Mouse (Mus musculus) midbrain, postnatal 0 days (tissue): ENCODE data around the gene Cit. TPM values are rescaled to one million over a fixed set of nuclear protein-coding genes. Genes with fewer than 3 reads are reported as not detected.

Source experiments
- ATAC-seq: fragments of 200-750 bp; cut with Nextera tagmentation; 2 replicates; pipeline ENCODE4 v1.8.0; 2017; ENCODE audit warnings: moderate number of reproducible peaks, mild to moderate bottlenecking, moderate TSS enrichment, moderate library complexity; ENCODE audit not compliant: low FRiP score
- DNase-seq: peaks from one replicate; pipeline ENCODE4 v3.0.0-alpha.2; 2015; ENCODE audit warnings: low spot score
- H3K27ac ChIP-seq: fragments of 300-500 bp; sonication (generic); 2 replicates; pipeline ENCODE4 v1.5.1; 2014; ENCODE audit warnings: low read depth, mild to moderate bottlenecking, low read length, mixed read lengths
- H3K27me3 ChIP-seq: fragments of 300-500 bp; sonication (generic); 2 replicates; pipeline ENCODE4 v1.6.1; 2014; ENCODE audit warnings: low read length, control low read depth, mixed read lengths; ENCODE audit not compliant: insufficient read depth
- H3K36me3 ChIP-seq: fragments of 300-500 bp; sonication (generic); 2 replicates; pipeline ENCODE4 v1.6.1; 2014; ENCODE audit warnings: low read length, control low read depth, mixed read lengths; ENCODE audit not compliant: insufficient read depth
- H3K4me1 ChIP-seq: fragments of 300-500 bp; sonication (generic); 2 replicates; pipeline ENCODE4 v1.6.1; 2014; ENCODE audit warnings: mild to moderate bottlenecking, control low read depth, antibody characterized with exemption, low read length, mixed read lengths; ENCODE audit not compliant: insufficient read depth
- H3K4me2 ChIP-seq: fragments of 300-500 bp; sonication (generic); 2 replicates; pipeline ENCODE4 v1.6.1; 2014; ENCODE audit warnings: low read depth, mild to moderate bottlenecking, low read length, mixed read lengths; ENCODE audit not compliant: poor library complexity, severe bottlenecking
- H3K4me3 ChIP-seq: fragments of 300-500 bp; sonication (generic); 2 replicates; pipeline ENCODE4 v1.5.1; 2014; ENCODE audit warnings: low read depth, mild to moderate bottlenecking, low read length, moderate library complexity
- H3K9ac ChIP-seq: fragments of 300-500 bp; sonication (generic); replicated peaks from 2 replicates; pipeline ENCODE4 v1.6.1; 2014; ENCODE audit warnings: mild to moderate bottlenecking, low read length, moderate library complexity, mixed read lengths; ENCODE audit not compliant: poor library complexity, severe bottlenecking
- H3K9me3 ChIP-seq: fragments of 300-500 bp; sonication (generic); 2 replicates; pipeline ENCODE4 v1.6.1; 2016; ENCODE audit warnings: low read length, control low read depth
- CTCF ChIP-seq: IDR thresholded peaks from 2 replicates; pipeline ENCODE4 v1.5.1; 2016; ENCODE audit warnings: antibody characterized with exemption, mild to moderate bottlenecking
- WGBS: fragments of 180-500 bp; shearing (Covaris S2); extraction: QIAGEN DNeasy Blood & Tissue Kit; methylation state at CpG from one replicate; pipeline ENCODE4 v1.1.7; 2014; 5-methylcytosine and 5-hydroxymethylcytosine counted together
- polyA plus RNA-seq: library from polyadenylated mRNA; unstranded; fragments of >200 nt; fragmentation: Nextera tagmentation; extraction: Ambion mirVana; gene quantifications from 2 replicates; pipeline ENCODE4 v1.2.1, GENCODE M21; 2015
- total RNA-seq: library from RNA; depleted of rRNA; stranded (reverse); fragments of >200 nt; gene quantifications from 2 replicates; pipeline ENCODE4 v1.2.3, GENCODE M21; 2014

The Cit gene
- total and polyA plus RNA-seq, 2 experiments from 2014 or later, result 34.7 to 35.9 TPM

DNA sequence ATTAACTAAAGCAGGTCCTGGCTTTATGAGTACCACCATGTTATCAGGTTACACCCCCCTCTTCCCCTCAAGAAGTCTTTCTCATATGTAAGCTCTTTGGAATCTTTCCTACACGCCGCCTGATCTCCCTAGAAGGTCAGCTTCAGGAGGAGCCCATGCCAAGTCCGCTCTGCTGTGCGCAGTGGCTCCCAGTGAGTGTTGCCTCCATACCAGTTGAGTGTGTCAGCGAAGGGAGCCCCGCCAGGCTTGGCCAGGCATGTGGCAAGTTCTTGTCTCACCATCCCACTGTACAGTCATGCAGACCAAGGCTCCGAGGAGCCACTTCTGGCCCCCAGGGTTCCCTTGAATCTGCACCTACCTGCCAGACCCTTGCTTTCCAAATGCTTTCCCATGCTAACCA lies 79.9 kb downstream of the Cit start:
- Histone ChIP-seq H3K4me1 (no peaks in the 10 kb centered on the region), H3K27me3 (no peaks in the 10 kb centered on the region), H3K9me3 (no peaks in the 10 kb centered on the region), H3K27ac (no peak overlapping the region), H3K9ac (no peak overlapping the region), H3K4me3 (no peak overlapping the region), H3K4me2 (no peak overlapping the region), H3K36me3 (peaks cover 9% of the 10 kb centered on the region)
- 96% methylated on average over 7 of the region's 7 CpGs for WGBS
- ATAC-seq (no peak), DNase-seq (no peak)
- TF ChIP-seq CTCF, result no peak

DNA sequence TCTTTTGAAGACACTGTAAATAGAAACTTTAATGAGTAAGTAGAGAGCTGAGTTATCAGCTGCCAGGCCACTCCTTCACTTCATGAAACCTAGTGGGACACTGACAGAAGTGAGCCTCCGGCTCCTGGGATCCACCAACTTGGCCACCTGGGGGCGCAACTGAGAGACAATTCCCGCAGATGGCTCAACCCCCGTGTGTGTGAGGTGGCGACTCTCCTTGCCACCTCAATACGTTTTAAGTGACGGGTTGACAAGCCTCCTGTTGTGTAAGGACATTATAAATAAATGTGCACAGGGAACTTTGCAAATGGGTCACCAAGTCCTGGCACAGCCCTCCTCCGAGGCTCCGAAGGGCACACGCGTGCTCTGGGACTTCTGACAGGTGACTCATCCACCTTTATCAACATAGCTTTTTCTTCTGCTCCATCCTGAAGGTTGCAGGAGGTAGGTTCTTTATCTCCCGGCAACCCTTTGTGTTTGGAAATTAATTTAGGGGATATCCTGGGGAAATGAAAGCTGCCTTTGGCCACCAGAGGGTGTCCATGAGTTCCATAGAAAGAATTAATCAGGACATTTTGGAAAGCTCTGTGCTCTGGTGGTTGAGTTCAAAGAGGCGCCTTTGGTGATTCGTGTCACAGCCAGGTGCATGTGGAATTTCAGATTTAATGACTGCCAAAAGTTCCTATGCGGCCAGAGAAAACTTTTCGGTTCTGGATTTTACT lies 83.9 kb downstream of the Cit start:
- peak; percentile 46 for TF ChIP-seq CTCF
- Histone ChIP-seq H3K27ac (no peak overlapping the region), H3K27me3 (no peaks in the 10 kb centered on the region), H3K9me3 (no peaks in the 10 kb centered on the region), H3K36me3 (peaks cover 24% of the 10 kb centered on the region), H3K4me1 (no peaks in the 10 kb centered on the region), H3K4me2 (no peak overlapping the region), H3K9ac (no peak overlapping the region), H3K4me3 (no peak overlapping the region)
- 85% methylated on average over 16 of the region's 16 CpGs for WGBS
- ATAC-seq (no peak), DNase-seq (no peak)

DNA sequence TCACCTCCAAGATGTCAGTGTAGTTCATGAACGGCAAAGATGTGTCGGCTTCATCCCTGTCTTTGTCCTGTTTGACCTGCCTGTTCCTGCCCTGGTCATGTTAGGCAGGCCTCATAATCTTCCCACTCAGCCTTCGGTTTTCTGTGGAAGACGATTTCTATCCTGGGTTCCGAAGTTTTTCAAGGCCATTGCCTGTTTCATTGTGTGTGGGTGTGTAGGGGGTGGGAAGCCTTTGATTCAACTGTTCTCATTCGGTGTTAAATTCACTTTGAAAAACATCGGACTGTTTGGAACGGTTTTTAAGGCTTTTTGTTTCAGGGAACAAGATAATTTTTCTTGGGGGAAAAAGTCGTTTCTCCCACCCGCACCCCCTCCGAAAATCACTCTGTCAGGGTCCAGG lies 87.2 kb downstream of the Cit start:
- peaks cover 34% of the 10 kb centered on the region for H3K36me3 ChIP-seq
- H3K9me3 ChIP-seq, result no peaks in the 10 kb centered on the region
- no peaks in the 10 kb centered on the region for H3K27me3 ChIP-seq
- WGBS, result 96% methylated on average over 11 of the region's 11 CpGs
- DNase-seq (no peak), ATAC-seq (no peak)
- H3K4me1 ChIP-seq, result no peaks in the 10 kb centered on the region
- H3K27ac ChIP-seq, result no peak overlapping the region
- no peak overlapping the region for H3K4me2 ChIP-seq
- no peak for TF ChIP-seq CTCF
- no peak overlapping the region for H3K9ac ChIP-seq
- no peak overlapping the region for H3K4me3 ChIP-seq

DNA sequence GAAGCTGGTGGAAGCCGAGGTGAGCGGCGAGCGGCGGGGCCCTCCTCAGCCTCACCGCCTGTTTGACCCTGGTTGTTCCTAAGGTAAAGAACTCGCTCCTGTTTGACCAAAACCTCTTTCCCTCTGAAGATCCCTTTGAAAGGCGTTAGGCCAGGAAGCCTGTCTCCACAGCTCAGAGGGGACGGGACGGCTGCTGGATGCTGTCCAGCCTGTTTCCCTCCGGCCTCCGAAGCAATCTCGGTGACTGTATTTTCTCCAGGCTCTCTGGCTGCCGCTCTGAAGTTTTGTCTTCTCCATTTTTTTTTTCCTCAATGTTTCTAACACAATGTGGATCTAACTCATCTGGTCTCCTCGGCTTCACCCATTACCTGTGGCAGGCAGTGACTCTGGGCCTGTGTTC lies 91.8 kb downstream of the Cit start:
- no peak for TF ChIP-seq CTCF
- Histone ChIP-seq H3K4me1 (no peaks in the 10 kb centered on the region), H3K4me2 (no peak overlapping the region), H3K9me3 (no peaks in the 10 kb centered on the region), H3K4me3 (no peak overlapping the region), H3K27me3 (no peaks in the 10 kb centered on the region), H3K9ac (no peak overlapping the region), H3K27ac (no peak overlapping the region), H3K36me3 (peaks cover 37% of the 10 kb centered on the region)
- 90% methylated on average over 15 of the region's 15 CpGs for WGBS
- no peak for ATAC-seq
- DNase-seq, result no peak

DNA sequence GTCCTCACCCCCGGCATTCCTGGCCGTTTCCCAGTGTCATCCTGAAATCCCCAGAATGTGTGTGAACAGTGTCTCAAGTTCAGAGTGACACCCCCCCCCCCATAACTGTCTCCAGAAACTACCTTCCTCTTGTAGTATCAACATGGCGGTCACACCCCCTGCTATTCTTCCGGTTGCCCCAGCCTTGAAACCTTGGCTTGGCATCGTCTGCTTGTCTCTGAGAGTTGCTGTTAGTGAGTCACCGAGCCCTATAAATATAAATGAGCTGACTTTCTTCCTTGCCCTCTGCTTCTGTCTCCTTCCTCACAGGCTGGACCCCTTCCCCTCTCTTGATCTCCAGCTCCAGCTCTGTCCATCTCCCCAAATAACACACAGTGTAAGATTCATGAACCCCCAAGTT lies 92.5 kb downstream of the Cit start:
- DNase-seq (no peak), ATAC-seq (no peak)
- Histone ChIP-seq H3K4me2 (no peak overlapping the region), H3K36me3 (peaks cover 35% of the 10 kb centered on the region), H3K4me1 (no peaks in the 10 kb centered on the region), H3K27me3 (no peaks in the 10 kb centered on the region), H3K27ac (no peak overlapping the region), H3K9ac (no peak overlapping the region), H3K4me3 (no peak overlapping the region), H3K9me3 (no peaks in the 10 kb centered on the region)
- 92% methylated on average over 6 of the region's 6 CpGs for WGBS
- TF ChIP-seq CTCF, result no peak

DNA sequence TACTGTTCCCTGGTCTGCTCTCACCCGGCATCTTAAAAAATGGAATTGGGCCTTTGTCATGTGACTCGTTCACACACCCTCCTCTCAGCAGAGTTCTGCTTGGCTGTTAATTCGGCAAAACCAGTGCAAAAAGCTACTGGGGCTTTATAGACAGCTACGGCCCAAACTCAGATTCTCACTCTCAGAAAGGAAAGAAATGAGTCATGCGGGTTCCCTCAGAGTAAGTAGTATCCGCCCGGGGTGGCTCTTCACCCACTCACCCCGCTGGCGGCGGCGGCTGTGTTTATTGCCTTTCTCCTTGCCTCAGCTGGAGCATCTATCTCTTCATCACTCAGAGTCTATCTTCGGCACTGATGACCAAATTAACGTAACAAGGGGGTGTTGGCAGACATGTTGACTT lies 93.9 kb downstream of the Cit start:
- no peak overlapping the region for H3K27ac ChIP-seq
- no peaks in the 10 kb centered on the region for H3K9me3 ChIP-seq
- H3K4me1 ChIP-seq, result no peaks in the 10 kb centered on the region
- H3K36me3 ChIP-seq, result peaks cover 42% of the 10 kb centered on the region
- no peak overlapping the region for H3K4me2 ChIP-seq
- DNase-seq, result no peak
- H3K4me3 ChIP-seq, result no peak overlapping the region
- no peaks in the 10 kb centered on the region for H3K27me3 ChIP-seq
- ATAC-seq, result no peak
- no peak overlapping the region for H3K9ac ChIP-seq
- WGBS, result 95% methylated on average over 13 of the region's 13 CpGs
- TF ChIP-seq CTCF, result no peak
